Mouse (Mus musculus) regulatory T cell (primary cell): ENCODE results near the gene Slc8a2.

Source experiments
- in situ Hi-C: fragments of 300-600 bp; cut with MboI, MseI; formaldehyde crosslinking; loops from one replicate; pipeline ENCODE4 v1.15.1; 2025; ENCODE audit warnings: high pct_unique_total_duplicates

The Slc8a2 gene

DNA sequence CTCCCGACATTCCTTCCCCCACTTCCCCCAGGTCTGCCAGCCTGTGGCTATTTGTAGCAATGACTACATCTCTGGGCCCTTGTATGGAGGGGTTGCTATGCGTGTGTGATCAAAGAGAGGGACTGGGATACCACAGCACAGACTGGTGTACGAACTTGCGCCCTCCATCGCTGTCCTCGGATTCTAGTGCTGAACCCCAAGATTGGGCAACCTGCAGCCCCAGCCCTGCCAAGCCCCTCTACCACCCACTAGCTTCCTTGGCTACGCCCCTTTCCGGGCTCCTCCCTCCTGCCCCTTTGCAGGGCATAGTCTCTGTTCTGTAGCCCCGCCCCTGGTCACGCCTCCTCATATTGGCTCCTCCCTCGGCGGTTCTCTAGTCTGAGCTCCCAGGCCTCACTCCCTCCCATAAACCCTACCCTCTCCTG is at the start of gene Slc8a2:
Gene Slc8a2, plus strand, starts transcription at position 406 of the 425 bp plus-strand sequence.
- in situ Hi-C loops: no loop called here

DNA sequence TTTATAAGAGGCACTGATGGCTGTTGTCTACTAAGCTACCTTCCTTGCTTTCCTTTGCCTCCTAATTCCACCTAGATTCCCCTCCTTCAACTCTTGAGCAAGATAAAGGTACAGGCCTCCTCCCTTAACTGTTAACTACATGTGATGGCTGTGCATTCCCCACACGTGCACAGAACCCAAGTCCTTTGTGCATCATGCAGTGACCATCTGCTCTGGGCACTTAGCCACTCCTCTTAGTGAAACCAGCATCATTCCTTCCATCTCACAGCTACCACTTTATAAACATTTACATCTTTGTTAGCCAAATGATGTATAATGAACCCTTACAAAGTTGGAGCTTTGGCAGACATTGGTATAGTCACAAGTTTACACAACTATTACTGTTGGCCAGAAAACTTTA is 49.7 kb upstream of the Slc8a2 start:
- in situ Hi-C loops: no loop called here

DNA sequence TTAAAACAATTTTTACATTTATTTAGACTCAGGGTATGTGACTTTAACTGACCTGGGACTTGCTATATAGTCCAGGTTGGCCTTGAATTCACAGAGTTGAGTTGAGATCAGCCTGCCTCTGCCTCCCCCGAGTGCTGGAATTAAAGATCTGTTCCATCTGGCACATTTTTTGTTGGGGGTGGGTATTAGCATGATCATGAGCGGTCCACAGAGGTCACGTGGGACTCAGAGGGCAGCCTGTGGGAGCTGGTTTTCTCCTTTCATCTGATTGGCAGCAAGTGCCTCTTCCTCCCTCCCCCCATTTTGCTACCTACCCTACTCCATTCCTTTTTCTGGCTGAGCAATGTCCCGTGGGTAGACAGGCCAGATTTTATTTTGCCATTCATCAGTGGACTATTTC is 49.0 kb upstream of the Slc8a2 start:
- in situ Hi-C loops: no loop called here

DNA sequence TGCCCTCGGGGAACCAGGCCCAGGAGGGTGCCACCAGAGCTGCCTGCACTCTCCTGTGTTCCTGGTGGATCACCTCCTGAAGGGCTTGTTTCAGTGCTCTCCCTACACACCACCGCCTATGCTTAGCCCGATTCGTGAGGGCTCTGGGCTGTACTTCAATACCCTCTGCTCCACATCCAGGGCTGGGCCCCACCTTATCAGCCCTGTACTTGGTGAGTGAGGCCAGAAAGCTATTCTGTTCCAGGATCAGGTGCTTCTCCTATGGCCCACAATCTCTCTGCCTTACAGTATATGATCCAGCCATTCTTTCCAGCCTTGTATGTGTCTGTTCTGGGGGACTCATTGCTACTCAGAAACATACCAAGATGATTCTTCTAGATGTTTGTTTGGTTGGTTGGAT is 46.3 kb upstream of the Slc8a2 start:
- in situ Hi-C loops: no loop called here

DNA sequence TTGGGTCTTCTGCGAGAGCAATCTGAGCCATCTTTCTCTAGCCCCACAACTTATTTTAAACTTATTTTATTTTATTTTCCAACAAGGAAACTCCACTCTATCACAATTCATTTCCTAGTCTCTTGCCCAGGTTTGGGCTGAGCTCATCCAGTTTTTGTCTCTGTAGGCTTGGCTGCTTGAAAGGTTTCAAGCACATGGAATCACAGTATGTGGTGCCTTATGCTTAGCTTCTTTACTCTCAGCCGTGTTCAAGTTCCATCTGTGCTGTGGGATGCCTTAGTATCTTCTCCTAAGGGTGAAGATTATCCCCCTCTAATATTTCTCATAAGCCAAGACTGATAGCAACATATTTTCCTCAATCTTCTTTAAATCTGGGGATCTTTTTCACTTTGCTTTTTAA is 42.0 kb upstream of the Slc8a2 start:
- in situ Hi-C loops: no loop called here

DNA sequence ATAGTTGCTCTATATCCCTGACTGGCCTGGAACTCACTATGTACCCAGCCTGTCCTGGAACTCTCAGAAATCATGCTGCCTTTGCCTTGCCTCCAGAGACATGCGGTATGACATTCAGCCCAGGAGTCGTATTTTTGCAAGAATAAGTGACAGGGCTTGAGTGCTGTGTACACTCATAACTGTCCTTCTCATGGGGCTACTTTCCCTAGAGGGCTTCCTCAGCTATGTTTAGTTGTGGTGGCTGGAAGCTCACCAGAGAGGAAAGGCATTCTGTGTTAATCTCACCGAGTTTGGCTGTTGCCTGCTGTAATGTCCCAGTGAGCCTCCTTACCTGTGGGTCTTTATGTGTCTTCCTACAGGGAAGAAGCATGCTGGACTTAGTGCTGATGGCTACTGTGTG is 35.0 kb upstream of the Slc8a2 start:
- in situ Hi-C loops: no loop called here

DNA sequence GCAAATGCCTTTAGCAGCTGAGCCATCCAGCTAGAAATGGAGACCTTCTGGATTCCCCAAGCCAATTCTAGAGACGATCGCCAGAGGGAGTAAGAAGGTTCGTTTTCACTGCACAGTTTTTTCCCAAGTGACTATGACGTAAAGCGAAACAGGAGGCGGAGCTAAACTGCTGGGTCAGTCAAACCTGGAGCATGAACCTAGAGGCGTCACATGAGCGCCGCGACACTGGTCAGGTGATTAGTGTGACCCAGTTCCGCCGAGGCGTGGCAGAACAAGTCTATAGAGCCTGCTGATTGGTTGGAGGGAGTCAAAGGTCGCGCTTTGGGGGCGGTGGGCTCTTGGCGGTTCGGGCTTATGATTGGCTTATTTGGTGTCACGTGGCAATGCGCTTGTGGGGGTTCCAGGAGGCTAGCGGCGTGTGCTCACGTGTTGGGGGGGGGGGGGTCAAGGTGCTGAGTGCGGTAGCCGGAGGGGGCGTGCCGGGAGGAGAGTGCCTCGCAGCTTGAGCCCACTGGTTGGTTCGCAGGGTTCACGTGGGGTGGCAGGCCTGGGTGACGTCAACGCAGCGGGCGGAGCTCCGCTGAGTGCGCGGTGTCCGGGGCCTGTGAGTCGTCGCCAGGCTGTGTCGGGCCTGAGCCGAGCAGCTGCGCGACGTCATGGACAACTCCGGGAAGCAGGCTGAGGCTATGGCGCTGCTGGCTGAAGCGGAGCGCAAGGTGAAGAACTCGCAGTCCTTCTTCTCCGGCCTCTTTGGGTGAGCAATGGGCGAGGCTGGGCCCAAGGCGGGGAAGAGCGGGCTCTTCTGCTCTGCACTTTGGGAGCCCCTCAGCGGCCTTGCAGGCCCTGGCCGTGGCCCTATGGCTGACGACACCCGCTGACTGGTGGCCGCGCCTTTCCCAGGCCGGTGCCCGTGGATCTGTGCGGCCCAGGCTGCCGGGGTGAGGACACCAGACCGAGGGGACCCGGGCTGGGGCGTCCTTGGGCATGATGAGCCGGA is 31.3 kb upstream of the Slc8a2 start, which contains the start of gene Napa:
Gene Napa, plus strand, starts transcription at position 438 of the 997 bp plus-strand sequence.
- in situ Hi-C loops: no loop called here

DNA sequence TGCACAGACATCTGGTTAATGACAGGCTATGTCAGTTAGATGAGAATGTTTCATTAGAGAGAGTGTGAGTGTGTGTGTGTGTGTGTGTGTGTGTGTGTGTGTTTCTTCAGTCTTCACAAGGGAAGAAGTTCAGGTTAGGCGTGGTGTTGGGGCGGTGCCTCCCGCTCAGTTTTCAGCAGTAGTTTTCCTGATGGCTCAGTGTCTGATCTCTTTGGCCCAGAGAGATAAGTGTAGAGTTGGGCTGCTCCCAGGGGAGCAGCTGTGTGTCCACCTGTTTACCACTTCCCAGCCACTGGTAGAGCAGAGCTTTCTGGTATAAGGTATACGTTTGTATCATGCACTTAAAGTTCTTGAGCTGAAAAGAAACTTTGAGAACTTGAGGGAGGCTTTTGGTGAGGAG is 29.7 kb upstream of the Slc8a2 start:
- in situ Hi-C loops: no loop called here

DNA sequence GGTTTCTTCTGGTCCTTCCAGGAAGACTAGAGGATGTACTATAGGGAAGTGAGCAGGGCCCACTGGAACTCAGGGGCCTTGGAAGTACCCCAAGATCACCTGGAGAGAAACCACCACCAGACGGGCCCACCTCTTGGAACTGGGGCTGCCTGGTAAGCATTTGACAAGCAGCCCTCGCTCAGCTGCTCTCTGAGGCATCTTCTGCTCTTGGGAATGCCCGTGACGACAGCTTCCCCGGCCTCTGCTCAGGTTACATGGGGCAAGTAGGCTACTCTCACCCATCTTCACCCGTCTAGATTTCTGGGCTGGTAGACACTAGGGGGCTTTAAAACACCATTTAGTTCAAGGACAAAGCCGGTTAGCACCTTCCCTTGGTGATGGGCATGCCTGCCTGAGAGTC is 28.5 kb upstream of the Slc8a2 start:
- in situ Hi-C loops: no loop called here

DNA sequence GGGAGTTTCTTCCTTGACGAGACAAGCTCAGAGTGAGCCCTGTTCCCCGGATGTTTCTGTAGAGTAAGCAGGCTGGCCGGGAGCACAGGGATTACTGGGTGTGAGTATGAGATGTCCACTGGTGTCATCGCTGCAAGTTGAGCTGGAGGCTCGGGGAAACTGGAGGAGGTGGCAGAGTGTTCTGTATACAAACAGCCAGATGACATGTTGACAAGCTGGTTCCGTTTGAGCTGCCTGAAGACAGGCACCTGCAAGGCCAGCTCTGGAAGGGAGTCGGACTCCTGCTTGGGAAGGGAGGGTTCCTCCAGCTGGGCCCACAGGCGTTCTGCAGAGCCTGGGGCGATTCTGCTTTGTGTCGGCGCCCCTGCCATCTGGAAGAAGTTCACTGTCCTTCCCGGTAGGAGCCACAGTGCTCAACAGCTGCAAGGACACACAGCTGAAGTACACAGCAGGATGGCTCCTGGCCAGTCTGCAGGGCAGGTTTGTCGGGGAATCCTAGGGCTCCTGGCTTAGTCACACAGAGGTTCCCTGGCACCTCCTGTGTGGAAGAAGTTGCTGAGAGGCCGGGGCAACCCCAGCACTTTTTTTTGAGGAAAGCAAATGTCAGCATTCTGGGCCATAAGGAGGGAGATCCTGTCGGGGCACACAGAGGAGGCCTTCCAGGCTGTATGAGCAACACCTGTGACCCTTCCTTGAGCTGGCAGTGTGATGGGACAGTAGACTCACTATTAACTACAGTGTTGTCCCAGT is 27.7 kb upstream of the Slc8a2 start:
- in situ Hi-C loops: no loop called here

DNA sequence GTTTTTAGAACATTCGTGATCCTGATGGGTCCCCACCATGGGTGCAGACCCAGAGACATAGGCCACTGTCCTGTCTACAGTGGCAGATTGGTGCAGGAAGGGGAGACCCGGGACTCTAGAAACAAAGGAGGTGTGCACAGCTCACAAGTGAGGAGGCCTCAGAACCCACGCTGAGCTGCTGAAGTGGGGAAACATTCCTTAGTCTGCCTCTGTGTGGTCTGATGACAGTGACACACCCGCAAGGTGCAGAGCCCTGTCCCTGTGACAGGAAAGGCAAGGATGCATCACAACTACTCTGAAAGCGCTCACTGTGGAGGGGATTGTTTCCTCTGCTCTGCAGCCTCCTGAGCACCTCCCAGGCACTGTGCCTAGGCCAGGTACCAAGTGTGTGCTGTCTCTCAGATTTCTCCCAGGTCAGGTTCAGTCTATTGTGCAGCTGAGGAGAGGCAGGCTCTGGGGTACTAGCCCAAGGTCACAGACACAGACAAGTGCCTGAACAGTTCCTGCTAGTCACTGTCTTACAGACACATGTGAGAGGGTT is 26.9 kb upstream of the Slc8a2 start:
- in situ Hi-C loops: no loop called here

DNA sequence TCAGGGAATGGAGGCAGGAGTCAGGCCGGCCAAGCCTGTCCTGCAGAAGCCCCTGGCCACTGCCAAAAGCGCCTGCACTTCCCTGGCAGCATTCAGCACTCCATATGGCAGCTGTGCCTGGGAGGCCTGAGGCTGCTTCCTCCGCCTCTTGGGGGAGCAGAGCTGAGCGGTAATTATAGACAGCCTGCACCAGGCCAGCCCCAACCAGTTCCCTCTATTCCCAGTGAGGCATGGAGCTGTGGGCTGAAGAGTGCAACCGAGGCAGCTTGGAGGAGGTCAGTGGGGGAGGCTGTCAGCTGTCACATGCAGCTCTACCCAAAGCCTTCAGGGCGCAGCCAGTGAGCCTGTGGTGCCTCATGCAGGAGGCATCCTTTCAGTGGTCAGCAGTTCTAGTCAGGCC is 25.9 kb upstream of the Slc8a2 start:
- in situ Hi-C loops: no loop called here

DNA sequence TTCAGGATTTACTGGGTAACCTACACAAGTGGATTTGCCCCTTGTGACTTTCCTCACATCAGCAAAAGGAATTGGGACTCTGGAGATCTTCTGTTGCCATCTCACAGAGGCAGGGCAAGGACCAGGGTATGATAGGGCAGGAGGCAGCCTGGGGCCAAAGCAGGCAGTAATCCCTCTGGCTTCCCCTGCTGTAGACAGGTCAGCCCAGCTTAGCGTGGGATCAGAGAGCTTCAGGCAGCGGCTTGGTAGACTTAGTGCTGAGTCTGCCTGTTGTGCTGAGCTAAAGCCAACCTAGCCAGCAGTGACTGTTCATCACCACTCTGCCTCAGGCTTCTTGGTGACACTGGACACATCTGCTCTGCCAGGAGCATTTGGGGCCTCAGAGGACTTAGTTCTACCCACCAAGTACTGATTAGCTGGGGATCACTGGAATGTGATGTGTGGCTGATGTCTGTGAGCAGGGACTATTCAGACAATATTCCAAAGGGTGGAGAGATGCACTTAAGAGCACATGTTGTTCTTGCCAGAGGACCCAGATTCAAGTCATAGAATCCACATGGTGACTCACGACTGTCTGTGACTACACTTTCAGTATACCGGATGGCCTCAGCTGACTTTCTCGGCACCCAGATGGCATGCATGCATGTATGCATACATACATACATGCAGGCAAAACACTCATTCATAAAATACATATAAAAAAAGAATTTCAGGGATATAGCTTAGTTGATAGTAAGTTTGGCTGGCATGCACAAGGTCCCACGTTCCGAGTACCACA is 24.8 kb upstream of the Slc8a2 start:
- in situ Hi-C loops: no loop called here

DNA sequence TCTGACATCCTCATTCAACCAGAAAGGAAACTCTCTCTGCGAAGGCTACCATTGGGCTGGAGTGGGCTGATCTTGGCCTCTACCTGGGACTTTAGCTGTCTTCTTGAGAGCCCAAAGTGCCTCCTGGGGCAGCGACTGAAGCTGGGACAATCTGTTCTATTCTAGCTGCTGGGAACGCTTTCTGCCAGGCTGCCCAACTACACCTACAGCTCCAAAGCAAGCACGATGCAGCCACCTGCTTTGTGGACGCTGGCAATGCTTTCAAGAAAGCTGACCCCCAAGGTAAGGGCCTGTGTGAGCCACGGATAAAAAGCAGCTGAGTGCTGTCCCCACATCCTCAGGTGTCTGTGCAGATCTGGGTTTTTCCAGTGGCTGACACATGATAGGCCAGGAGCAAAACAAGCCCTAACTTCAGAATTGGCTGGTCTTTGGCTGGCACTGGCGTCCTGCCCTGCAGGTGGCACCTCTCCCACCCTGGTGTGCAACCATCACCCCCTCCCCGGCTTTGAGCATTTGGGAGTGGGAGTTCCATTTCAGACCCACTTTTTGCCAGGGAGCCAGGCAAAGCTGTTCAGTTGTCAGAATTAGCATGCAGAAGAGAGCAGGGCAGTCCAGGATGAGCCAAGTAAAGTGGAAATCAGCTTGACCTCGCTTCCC is 20.6 kb upstream of the Slc8a2 start:
- in situ Hi-C loops: no loop called here

DNA sequence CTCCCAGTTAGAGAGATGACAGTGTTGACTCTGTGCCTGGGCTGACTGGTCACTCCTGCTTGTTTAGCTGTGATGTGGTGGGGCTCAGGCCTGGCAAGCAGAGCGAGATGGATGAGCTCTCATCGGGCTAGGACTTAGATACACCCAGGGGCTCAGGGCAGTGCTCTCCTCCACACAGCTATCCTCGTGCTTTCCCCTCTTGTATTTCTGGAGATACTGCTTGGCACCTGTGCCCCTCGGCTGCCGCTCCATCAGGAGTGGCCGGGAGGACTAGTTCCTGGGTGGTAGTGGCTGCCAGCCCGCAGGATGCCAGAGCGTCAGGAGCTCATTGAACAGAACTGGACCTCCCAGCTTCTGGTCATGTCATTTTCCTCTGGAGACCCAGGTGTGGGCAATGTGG is 19.5 kb upstream of the Slc8a2 start:
- in situ Hi-C loops: no loop called here

DNA sequence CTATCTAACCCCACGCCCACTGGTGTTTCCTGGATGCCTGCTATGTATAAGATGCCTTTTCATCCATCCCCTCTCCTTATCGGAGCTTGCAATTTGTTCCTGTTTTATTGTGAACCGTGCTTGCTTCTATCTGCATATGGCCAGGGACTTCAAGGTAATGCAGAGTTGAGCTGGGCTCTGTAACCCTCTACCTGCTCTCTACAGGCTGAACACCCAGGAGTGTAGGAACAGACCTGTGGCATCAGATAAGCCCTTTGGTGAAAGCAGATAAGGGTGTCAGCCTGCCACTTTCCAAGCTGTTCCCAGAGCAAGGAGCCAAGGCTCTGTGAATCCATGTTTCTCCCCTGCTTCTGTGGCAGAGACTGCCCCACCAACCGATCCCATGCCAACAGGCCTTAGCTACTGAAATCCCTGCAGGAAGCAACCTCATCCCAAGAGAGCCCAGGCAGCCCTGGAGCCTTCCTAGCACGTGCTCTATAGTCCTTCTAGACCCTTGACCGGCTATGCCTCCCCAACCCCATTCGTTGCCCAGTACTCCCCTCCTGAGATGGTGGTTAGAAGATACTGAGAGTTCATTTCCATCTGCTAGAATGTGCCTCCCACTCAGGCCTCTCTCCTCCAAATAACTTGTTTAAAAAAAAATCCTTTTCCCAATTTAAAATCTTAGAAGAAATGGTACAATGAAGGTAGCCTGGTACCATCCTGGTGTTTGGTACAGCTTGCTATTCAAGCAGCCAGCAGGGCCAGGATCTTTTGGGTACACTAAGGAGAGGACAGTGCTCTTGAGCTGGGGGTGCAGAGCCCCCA is 18.1 kb upstream of the Slc8a2 start:
- in situ Hi-C loops: no loop called here

DNA sequence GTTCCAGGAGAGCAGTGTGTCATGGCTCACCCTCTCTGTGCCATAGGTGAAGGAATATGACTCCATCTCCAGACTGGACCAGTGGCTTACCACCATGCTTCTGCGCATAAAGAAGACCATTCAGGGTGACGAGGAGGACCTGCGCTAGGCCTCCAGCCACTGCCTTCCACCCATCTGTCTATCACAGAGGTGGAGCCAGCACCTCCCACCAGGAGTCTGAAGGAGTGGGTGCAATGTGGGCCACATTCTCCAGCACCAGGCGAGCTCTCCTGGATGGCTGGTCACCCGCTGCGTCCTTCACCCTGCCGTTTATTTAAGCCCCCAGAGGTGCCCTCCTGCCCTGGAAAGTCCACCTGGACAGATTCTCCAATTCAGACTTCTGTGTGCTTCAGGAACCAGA is 13.2 kb upstream of the Slc8a2 start:
- in situ Hi-C loops: no loop called here

DNA sequence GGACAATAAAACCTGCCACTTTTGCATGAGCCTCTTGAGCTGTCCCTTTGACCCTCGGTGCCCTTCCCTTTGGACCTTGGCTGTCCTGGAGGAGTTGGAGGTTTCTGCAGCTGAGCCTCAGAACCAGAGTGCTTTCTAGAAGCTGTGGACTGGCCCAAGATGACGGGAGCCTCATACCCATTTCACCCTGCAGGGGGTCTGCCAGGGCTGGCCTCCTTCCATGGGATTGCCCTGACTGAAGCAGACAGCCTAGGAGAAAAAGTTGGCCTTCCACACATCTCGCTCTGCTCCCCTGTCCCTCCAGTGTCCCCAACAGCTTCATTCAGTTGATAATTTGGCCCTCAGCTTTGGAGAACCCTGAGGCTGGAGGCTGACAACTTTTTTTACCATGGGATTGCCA is 12.5 kb upstream of the Slc8a2 start:
- in situ Hi-C loops: no loop called here

DNA sequence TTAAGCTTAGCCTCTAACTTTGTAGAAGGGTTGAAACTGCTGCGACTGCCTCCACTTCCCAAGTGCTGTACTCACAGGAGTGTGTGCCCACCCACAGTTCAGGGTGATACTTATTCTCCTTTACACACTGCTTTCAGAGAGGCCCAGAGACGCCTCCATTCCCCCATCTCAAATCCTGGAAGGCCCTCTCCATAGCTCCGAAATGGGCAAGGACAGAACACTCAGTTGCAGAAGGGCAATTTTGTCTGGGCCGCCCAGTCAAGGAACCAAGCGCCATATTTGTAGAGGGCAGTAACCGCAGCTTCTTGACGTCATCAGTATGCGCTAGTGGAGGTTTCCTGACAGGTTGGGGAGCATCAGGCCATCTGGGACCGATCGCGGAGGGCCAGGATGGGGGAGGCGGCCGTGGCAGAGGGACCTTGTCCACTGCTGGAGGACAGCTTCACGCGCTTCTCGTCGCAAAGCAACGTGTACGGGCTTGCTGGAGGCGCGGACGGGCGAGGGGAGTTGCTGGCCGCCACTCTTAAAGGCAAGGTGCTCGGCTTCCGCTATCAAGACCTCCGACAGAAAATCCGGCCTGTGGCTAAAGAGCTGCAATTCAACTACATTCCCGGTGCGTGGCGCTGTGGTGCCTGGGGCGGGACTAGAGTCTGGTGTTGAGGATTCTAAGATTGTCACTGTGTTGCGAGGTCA is 9.9 kb upstream of the Slc8a2 start, which contains the start of gene Kptn:
Gene Kptn, plus strand, starts transcription at position 327 of the 693 bp plus-strand sequence.
- in situ Hi-C loops: no loop called here

DNA sequence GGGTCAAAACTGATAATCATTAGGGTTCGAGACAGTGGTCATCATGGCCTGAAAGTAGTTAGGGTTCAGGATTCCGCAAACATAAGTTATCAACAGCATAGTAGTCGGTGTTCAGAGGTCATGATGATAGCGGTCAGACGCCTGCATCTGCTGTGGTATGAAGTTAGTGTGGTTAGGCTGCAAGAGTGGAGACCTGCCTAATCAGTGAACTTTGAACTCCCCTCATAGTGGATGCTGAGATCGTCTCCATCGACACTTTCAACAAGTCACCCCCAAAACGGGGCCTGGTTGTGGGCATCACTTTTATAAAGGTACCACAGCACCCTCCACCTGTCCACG is 9.4 kb upstream of the Slc8a2 start:
- in situ Hi-C loops: no loop called here
